Mouse (Mus musculus): ENCODE data around the gene Pom121.
A peak's percentile ranks its signal among the peaks of the same experiment; 100 is the strongest.

The Pom121 gene

DNA sequence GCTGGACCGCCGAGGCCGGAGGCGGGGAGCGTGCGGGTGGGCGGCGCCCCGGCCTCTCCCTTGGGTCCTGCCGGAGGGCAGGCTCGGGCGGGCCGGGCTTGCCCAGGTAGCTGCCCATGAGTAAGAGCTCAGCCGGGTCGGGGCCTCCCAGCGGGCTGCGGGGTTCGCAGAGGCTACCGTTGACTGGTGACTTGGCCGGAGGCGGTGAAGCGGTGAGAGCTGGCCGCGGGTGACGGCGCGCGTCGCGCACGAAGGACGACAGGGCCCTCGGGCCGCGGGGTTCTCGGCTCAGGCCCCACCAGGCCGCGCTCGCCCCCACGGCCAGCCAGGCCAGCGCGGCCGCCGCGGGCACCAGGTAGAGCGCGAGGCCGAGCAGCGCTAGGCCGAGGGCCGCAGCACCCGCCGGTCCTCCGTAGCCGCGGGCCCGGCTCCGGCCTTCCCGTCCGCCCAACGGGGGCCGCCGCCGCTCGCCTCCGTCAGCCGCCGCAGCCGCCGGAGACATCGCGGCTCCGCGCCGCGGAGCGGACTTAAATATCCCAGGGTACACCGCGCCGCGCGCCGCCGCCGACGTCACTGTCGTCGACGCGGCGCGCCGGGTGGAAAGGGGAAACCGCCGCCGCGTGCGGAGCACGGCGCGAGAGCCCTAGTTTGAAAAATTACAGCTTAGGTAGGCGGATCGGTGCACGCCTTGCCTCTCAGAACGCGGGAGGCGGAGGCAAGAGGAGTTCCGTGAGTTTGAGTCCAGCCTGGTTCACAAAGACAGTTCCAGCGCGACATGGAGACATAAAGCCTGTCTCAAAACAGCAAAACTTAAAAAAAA, at the start of gene Pom121:
Pom121 (minus strand) TSS at position 543 of the 820 bp plus-strand sequence.
- peak; percentile 70 for DNase-seq (ENCODE audit: low read depth, low spot score)

DNA sequence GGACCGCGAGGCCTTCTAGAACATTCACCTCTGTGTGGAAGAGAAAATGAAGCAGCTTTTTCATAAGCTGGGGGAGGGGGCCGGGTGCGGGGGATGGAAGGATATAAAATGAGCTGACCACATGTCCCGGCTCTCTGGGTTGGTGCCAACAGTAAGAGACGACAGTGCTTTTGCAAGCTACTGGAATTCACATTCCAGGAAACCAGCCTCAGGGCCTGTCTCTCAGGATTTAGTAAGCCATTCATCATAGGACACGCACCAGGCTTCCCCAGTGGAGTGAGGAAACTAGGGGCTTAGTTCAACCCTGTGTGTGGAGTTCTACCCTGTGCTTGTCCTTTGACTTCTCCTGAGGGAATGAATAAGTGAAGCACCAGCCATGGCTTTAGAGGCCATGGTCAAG, 48.1 kb upstream of the Pom121 start:
- no peak for DNase-seq (ENCODE audit: low read depth, low spot score)

DNA sequence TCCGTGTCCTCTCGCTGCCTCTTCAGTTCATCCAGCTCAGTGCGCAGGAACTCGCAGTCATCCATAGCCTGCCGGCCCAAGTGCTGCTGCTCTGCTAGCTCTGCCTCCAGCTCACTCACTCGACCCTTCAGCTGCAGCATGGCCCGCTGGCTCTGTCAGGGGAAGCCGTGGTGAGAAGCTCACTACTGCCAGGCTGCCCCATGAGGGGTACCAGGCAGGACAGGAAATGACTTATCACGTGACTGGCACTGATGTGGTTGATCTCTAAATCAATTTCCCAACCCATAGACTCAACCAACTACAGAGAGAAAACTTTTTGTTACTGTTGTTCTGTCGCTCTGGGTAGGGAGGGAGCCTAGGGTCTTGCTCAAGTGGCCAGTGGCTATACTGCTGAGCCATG, 40.7 kb upstream of the Pom121 start:
- no peak for DNase-seq (ENCODE audit: low read depth, low spot score)

DNA sequence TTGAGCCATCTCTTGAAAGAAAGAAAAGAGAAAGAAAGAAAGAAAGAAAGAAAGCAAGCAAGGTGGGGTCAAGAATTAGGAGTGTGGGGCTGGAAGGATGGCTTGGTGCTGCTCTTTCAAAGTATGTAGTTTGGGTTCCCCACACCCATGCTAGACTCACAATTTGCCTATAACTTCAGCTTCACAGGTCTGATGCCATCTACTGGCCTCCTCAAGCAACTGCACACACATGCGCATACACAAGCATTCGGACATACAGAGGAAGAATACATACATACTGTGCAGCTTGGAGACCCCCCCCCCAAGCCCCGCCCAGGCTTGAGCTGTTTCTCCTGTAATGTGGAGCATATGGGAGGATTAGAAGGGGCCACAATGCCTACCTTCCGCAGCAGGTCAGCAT, 39.5 kb upstream of the Pom121 start:
- DNase-seq (ENCODE audit: low read depth, low spot score) = no peak

DNA sequence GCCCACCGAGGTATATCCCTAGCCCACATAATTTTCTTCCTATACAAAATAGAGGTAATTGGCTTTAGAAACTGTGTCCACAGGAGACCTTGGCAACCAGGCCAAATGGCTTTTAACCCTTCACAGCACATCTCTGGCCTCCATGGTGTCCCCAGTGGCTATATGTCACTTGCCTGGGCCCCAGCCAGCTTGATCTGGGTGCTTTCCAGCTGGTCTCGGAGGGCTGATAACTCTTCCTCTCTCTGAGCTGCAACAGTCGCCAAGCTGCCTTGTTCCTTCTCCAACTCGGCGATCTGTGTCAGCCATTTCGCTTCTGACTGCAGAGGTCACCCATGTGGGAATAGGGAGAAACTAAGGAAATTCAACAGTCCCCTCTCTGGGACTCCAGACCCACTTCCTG, 36.8 kb upstream of the Pom121 start:
- DNase-seq (ENCODE audit: low read depth, low spot score) = no peak

- no peak for DNase-seq (ENCODE audit: low read depth, low spot score)
Measured at GRCm38 (mm10) chr5:135428786-135429185, 34.4 kb upstream of the Pom121 start.

DNA sequence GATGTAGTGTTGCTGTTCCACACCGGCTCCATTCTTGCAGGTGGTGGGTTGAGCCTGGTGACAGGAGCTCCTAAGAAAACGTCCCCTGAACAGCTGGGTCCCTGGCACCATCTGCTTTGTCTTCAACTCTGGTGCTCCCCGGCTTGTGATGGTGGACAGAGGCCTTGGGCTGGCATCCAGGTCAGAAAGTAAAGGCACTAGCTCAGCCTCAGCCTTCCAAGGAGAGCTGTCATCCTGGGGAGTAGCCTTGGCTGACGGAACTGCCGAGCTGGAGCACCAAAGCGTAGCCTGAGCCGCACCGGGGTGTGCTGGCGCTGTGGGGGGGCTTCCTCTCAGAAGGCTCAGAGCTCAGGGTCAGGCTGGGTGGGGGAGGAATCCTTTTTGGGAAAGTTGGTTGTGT, 15.9 kb upstream of the Pom121 start:
- no peak for DNase-seq (ENCODE audit: low read depth, low spot score)

DNA sequence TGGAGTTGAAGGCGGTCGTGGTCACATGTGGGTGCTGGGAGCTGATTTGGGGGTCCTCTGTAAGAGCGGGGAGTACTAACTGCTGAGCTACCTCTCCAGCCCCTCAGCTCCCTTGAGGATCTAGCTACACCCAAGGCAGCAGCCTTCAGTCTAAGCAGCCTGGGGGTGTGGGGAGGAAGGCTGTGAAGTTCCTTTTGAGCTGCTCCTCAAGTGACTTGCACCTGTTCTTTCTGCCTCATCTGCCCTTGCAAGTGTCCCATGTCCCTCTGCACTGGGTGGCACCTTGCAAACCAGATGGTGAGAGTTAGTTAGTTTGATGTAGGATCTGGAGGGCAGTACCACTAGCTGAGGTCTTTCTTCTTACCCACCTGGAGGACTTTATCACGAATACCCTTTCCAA, 13.8 kb upstream of the Pom121 start:
- DNase-seq (ENCODE audit: low read depth, low spot score) = no peak

GRCm38 (mm10) chr5:135405437-135405836, 11.1 kb upstream of the Pom121 start:
- DNase-seq (ENCODE audit: low read depth, low spot score) = no peak

DNA sequence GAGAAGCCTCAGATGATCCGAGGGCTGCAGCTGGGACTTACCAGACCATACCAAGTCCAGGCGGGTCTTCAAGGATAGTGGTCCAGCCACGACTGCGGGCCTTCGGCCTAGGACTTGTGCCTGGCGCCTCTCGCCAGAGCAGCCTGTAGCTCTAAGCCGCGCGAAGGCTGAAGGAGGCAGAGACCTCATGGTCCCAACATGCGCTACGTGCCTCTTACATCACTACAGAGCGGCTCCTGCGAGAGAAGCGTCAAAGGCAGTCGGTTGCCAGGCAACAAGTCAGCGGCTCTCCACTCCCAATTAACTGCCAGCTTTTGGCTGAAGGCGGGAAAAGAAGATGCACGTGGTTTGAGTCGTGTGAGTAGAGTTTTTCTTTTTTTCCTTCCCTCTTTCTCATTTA, 10.3 kb upstream of the Pom121 start:
- DNase-seq (ENCODE audit: low read depth, low spot score) = peak; percentile 70

- peak; percentile 40 for DNase-seq (ENCODE audit: low read depth, low spot score)
Measured at GRCm38 (mm10) chr5:135400244-135400643, 5.9 kb upstream of the Pom121 start.

DNA sequence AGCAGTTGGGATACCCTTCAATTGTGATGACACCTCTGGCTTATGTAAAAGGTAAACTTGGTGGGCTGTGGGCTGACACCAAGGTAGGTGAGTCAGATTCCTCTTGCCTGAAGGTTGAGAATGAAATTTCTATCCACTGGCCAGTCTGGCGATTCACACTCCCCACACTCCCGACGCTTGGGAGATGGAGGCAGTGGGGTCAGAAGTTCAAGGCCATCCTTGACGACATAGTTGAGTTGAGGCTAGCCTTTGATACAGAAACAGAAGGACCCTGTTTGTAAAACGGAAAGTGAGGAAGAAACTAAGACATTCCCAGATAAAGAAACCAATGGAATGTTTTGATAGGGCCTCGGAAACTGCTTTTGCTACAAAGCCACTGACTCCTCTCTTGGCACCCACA, 5.0 kb upstream of the Pom121 start:
- DNase-seq (ENCODE audit: low read depth, low spot score) = no peak

DNA sequence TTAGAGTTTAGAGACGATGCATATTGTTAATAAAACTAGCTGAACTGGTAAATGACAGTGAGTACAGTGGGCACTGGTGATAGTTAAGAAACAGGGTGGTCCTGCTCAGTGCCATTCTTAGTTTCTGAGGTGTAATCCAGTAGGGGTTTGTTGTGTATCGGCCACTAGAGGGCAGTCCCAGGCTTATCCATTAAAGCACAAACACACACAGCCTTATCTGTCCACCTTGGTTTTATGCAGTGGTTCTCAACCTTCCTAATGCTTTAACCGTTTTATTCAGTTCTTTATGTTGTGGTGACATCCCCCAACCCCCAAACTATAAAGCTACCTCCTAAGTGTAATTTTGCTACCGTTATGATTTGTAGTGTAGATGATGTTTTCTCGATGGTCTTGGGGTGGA, 1.5 kb upstream of the Pom121 start:
- no peak for DNase-seq (ENCODE audit: low read depth, low spot score)

DNA sequence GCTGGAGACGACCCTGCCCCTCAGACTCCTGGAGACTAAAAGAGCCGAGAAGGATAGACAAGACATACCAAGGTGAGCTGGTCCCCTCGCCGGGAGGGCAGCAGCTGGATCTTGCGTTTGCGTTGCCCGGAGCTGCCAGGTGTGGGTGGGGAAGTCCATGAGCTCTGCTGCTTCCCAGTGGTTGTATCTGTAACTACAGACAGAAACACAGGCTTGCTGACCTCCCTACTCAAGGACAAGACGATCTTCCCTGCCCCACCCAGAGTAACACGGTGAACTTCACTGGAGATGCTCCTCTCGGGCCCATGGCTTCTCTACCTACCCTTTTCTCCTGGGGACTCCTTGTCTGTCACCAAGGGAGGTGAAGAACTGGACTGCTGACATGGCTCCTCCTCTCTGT, 10.6 kb downstream of the Pom121 start:
- no peak for DNase-seq (ENCODE audit: low read depth, low spot score)

DNA sequence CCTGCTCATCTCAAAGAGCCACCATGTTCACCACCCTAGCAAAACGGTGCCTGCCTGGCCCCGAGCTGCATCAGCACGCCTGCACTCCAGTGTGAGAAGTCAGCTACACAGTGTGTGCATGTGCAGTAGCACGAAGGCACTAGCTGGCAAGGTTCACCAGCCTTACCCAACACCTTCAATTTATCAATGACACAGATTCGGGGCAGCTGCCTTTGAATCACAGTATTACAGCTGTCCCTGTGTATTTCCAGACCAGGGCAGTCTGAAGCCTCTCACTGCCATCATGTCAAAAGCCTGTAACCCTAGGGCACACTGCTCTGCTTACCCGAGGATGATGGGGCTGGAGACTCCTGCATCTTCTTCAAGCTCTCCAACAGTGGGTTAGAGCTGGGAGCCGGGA, 11.6 kb downstream of the Pom121 start:
- DNase-seq (ENCODE audit: low read depth, low spot score) = no peak

GRCm38 (mm10) chr5:135381356-135381925, 12.9 kb downstream of the Pom121 start:
- DNase-seq (ENCODE audit: low read depth, low spot score) = no peak

GRCm38 (mm10) chr5:135380681-135381080, 13.7 kb downstream of the Pom121 start:
- DNase-seq (ENCODE audit: low read depth, low spot score) = no peak

GRCm38 (mm10) chr5:135376341-135376740, 18.0 kb downstream of the Pom121 start:
- no peak for DNase-seq (ENCODE audit: low read depth, low spot score)

- DNase-seq (ENCODE audit: low read depth, low spot score) = no peak
Measured at GRCm38 (mm10) chr5:135375167-135375566, 19.2 kb downstream of the Pom121 start.

DNA sequence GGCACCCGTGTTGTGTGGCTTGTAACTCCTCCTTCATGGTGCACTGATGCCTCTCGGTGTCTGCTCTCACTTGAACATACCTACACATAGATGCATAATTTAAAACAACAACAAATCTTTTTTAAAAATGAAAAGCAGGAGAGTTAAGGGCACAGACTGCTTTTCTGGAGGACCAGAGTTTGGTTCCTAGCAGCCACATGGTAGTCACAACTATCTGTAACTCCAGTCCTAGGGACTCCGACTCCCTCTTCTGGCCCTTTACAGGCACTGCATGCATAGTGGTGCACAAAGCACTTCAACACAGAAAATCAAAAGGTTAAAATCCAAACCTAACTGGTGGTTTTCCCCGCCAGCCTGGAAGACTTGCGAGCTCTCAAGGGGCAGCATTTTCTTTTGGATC, 20.7 kb downstream of the Pom121 start:
- DNase-seq (ENCODE audit: low read depth, low spot score) = no peak

GRCm38 (mm10) chr5:135371195-135371594, 23.2 kb downstream of the Pom121 start:
- DNase-seq (ENCODE audit: low read depth, low spot score) = no peak

GRCm38 (mm10) chr5:135369787-135370654, 24.3 kb downstream of the Pom121 start, which contains the start of gene Nsun5:
TSS of gene Nsun5 (plus strand) at chr5:135369953.
- DNase-seq (ENCODE audit: low read depth, low spot score) = peak; percentile 74

Measured in WW6 (cell line).